Mouse (Mus musculus) kidney, postnatal 0 days (tissue): ENCODE data around the gene Eef1akmt4. TPM values are rescaled to one million over a fixed set of nuclear protein-coding genes. Genes with fewer than 3 reads are reported as not detected.
A peak's percentile ranks its signal among the peaks of the same experiment; 100 is the strongest.

ENCODE experiments used
- ATAC-seq: fragments of 200-750 bp; cut with Nextera tagmentation; replicated peaks from 2 replicates; pipeline ENCODE4 v1.8.0; 2017; ENCODE audit warnings: low read depth, moderate number of reproducible peaks, moderate TSS enrichment, moderate library complexity; ENCODE audit not compliant: low FRiP score
- DNase-seq: peaks from one replicate; pipeline ENCODE4 v3.0.0-alpha.2; 2016; ENCODE audit warnings: low spot score
- H3K27ac ChIP-seq: fragments of 300-500 bp; sonication (generic); 2 replicates; pipeline ENCODE4 v1.5.1; 2014; ENCODE audit warnings: mild to moderate bottlenecking
- H3K27me3 ChIP-seq: fragments of 300-500 bp; sonication (generic); 2 replicates; pipeline ENCODE4 v1.6.1; 2014; ENCODE audit warnings: low read length, mixed read lengths; ENCODE audit not compliant: insufficient read depth
- H3K36me3 ChIP-seq: fragments of 300-500 bp; sonication (generic); 2 replicates; pipeline ENCODE4 v1.6.1; 2014; ENCODE audit warnings: low read length, mixed read lengths; ENCODE audit not compliant: insufficient read depth
- H3K4me1 ChIP-seq: fragments of 300-500 bp; sonication (generic); replicated peaks from 2 replicates; pipeline ENCODE4 v1.6.1; 2014; ENCODE audit warnings: antibody characterized with exemption, low read length, mixed read lengths; ENCODE audit not compliant: insufficient read depth
- H3K4me2 ChIP-seq: fragments of 300-500 bp; sonication (generic); 2 replicates; pipeline ENCODE4 v1.6.1; 2014; ENCODE audit warnings: mild to moderate bottlenecking, low read length, moderate library complexity, mixed read lengths
- H3K4me3 ChIP-seq: fragments of 300-500 bp; sonication (generic); replicated peaks from 2 replicates; pipeline ENCODE4 v1.5.1; 2014; ENCODE audit warnings: low read depth, low read length
- H3K9ac ChIP-seq: fragments of 300-500 bp; sonication (generic); 2 replicates; pipeline ENCODE4 v1.6.1; 2014; ENCODE audit warnings: low read depth, low read length
- H3K9me3 ChIP-seq: fragments of 300-500 bp; sonication (generic); replicated peaks from 2 replicates; pipeline ENCODE4 v1.6.1; 2016; ENCODE audit warnings: low read length, inconsistent platforms, mixed read lengths
- CTCF ChIP-seq: IDR thresholded peaks from 2 replicates; pipeline ENCODE4 v1.5.1; 2016; ENCODE audit warnings: antibody characterized with exemption, low read depth, mild to moderate bottlenecking, moderate library complexity
- WGBS: fragments of 180-500 bp; shearing (Covaris S2); extraction: QIAGEN DNeasy Blood & Tissue Kit; methylation state at CpG from one replicate; pipeline ENCODE4 v1.1.7; 2014; 5-methylcytosine and 5-hydroxymethylcytosine counted together
- polyA plus RNA-seq: library from polyadenylated mRNA; unstranded; fragments of >200 nt; fragmentation: Nextera tagmentation; extraction: Ambion mirVana; gene quantifications from 2 replicates; pipeline ENCODE4 v1.2.1, GENCODE M21; 2015

Eef1akmt4 gene
- 27.8 and 28.6 TPM in 2 replicates for polyA plus RNA-seq

DNA sequence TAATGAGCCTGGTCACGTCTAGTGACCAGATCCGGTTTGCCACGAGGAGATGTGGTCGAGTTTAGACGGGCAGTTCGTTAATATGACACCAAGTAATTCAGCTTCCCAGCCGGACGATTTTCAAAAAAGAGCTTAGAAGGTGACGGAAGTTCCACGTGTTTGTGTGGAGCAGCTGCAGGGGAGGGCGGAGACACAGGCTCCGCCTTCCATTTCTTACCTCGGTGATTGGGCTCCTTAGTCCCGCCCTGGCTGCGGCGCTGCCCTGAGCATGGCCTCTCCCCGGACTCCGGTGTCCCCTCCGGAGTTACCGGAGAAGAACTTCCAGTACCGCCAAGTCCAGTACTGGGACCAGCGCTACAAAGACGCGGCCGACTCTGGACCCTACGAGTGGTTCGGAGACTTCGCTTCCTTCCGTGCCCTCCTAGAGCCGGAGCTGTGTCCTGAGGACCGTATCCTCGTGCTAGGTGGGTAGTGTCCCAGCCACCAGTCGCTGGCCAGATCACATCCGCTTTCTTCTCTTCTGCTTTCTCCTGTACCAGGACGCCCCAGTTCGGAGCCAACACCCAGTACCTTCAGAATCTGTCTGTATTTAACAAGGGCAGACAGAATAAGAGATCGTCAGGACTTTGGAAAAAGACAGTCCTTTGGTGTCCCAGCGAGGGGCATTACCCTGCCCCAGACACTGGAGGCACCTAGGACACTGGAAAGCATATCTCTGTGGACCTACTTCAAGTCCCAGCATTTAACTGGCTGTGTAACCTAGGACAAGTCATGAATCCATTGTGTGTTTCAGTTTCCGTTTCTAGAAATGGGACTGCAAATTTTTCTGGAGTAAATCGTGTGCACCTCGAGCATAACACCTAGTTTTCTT is at the start of gene Eef1akmt4, which contains the start of the genes Gm49333 and Alg3:
Gene Eef1akmt4, plus strand, starts transcription at position 237 of the 871 bp plus-strand sequence.
Gene Gm49333, plus strand, starts transcription at position 254 of the 871 bp plus-strand sequence.
Gene Alg3, minus strand, starts transcription at position 379 of the 871 bp plus-strand sequence.
- 1% methylated on average over 41 of the region's 41 CpGs for WGBS
- peak within 1 kb of the TSS; percentile 60 for H3K4me3 ChIP-seq
- ATAC-seq: peak; percentile 96
- no peaks in the 10 kb centered on the region for H3K27me3 ChIP-seq
- H3K4me2 ChIP-seq: peak within 1 kb of the TSS; percentile 74
- peak within 1 kb of the TSS; percentile 76 for H3K27ac ChIP-seq
- H3K4me1 ChIP-seq: peaks cover 5% of the 10 kb centered on the region; the same call in 1 of the 2 replicates
- H3K36me3 ChIP-seq: peaks cover 8% of the 10 kb centered on the region
- TF ChIP-seq CTCF: no peak
- H3K9ac ChIP-seq: peak within 1 kb of the TSS; percentile 72
- DNase-seq: peak; percentile 98
- H3K9me3 ChIP-seq: no peaks in the 10 kb centered on the region

DNA sequence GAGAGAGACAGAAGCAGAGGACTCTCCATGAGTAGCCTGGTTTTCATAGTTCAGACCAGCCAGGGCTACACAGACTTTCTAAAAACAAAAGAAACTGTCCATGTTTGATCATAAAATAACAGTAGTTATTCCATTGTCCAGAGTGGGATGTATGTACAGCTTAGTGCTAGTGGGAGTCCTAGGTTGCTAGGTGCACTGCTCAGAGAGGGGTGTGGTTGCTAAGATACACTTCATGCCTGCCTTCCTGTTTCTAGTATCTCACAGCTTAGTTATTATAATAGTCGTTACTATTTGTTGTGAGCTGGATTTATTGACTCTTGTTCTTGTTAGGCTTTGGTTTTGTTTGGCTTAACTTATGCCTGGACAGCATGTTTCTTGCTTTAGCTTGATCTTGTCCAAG is 46.3 kb upstream of the Eef1akmt4 start:
- DNase-seq (no peak), ATAC-seq (no peak)
- Histone ChIP-seq H3K9me3 (no peaks in the 10 kb centered on the region), H3K9ac (no peak overlapping the region), H3K4me2 (no peak overlapping the region), H3K4me1 (no peaks in the 10 kb centered on the region), H3K4me3 (no peak overlapping the region), H3K27ac (no peak overlapping the region), H3K27me3 (no peaks in the 10 kb centered on the region), H3K36me3 (peaks cover 21% of the 10 kb centered on the region)
- WGBS: 67% methylated on average over 1 of the region's 1 CpGs
- TF ChIP-seq CTCF: no peak

GRCm38 (mm10) chr16:20589366-20589938 is 21.9 kb upstream of the Eef1akmt4 start, which contains the start of gene Vwa5b2:
Gene Vwa5b2, plus strand, starts transcription at chr16:20589471.
- Histone ChIP-seq H3K4me1 (peaks cover 17% of the 10 kb centered on the region), H3K4me2 (peak within 1 kb of the TSS; percentile 91), H3K27me3 (peaks cover 34% of the 10 kb centered on the region), H3K27ac (no peak within 1 kb of the TSS), H3K9me3 (no peaks in the 10 kb centered on the region), H3K9ac (peak within 1 kb of the TSS; percentile 37; the same call in 1 of the 2 replicates), H3K4me3 (peak within 1 kb of the TSS; percentile 48), H3K36me3 (no peaks in the 10 kb centered on the region)
- peak; percentile 75 for ATAC-seq
- no peak for TF ChIP-seq CTCF
- WGBS: 0% methylated on average over 22 of the region's 24 CpGs
- DNase-seq: peak; percentile 8

DNA sequence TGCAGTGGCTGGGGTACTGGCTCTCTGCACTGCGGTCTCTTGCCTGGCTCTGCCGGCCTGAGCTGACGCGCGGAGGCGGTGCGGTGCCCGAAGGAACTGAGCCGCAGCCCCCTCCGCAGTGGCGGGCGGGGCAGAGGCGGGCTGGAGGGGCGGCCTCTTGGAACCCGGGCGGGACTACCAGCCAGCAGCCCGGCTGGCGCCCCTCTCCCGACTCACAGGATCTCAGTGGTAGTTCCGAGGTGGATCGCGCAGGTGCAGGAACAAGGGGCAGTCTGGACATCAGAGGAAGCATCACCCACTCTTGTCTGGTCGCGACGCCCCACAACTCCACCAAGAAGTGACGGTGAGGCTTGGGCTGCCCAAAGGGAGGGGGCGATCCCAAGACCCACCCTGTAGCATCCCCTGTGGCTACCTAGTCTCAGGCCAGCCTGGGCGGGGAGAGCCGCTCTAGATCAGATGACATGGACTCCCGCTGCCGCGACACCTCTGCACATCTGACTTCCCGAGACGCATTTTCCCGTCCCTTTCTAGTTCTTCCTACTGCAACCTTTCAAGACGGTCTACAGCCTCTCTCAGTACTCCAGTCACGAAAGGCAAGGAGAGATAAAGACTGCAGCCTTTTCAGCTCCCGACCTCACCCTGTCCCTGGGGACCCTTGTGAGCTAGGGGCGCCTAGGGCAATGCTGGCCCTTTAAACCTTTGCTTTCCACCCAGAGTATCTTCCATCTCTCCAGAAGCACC is 21.3 kb upstream of the Eef1akmt4 start:
- DNase-seq (peak; percentile 38), ATAC-seq (peak; percentile 62)
- no peak overlapping the region for H3K27ac ChIP-seq
- H3K36me3 ChIP-seq: no peaks in the 10 kb centered on the region
- H3K27me3 ChIP-seq: peaks cover 34% of the 10 kb centered on the region
- no peaks in the 10 kb centered on the region for H3K9me3 ChIP-seq
- peak overlapping the region; percentile 48 for H3K4me3 ChIP-seq
- peak overlapping the region; percentile 91 for H3K4me2 ChIP-seq
- H3K9ac ChIP-seq: peak overlapping the region; percentile 37; the same call in 1 of the 2 replicates
- WGBS: 0% methylated on average over 35 of the region's 39 CpGs
- TF ChIP-seq CTCF: no peak
- H3K4me1 ChIP-seq: peaks cover 17% of the 10 kb centered on the region

GRCm38 (mm10) chr16:20590680-20591038 is 20.7 kb upstream of the Eef1akmt4 start:
- Histone ChIP-seq H3K4me2 (peak overlapping the region; percentile 91), H3K9me3 (no peaks in the 10 kb centered on the region), H3K4me3 (peak overlapping the region; percentile 48), H3K9ac (no peak overlapping the region), H3K4me1 (peaks cover 17% of the 10 kb centered on the region), H3K27me3 (peaks cover 34% of the 10 kb centered on the region), H3K27ac (no peak overlapping the region), H3K36me3 (no peaks in the 10 kb centered on the region)
- 2% methylated on average over 15 of the region's 17 CpGs for WGBS
- peak; percentile 31; the same call in 1 of the 2 replicates for ATAC-seq
- no peak for DNase-seq
- TF ChIP-seq CTCF: no peak
